Mouse (Mus musculus): ENCODE measurements around the gene Arid1a. TPM values are rescaled to one million over a fixed set of nuclear protein-coding genes. Genes with fewer than 3 reads are reported as not detected.

The Arid1a gene
- polyA plus RNA-seq, 1 experiment from 2014 or later, result 40.5 TPM

- no peaks in the 10 kb centered on the region for H3K27me3 ChIP-seq (replicated peaks; ENCODE audit: control insufficient read depth, insufficient read depth, low read length)
- no peak overlapping the region for H3K4me3 ChIP-seq (ENCODE audit: low read depth, low read length)
- H3K36me3 ChIP-seq (ENCODE audit: control insufficient read depth, insufficient read depth, low read length), result peaks cover 37% of the 10 kb centered on the region
- no peak overlapping the region for H3K27ac ChIP-seq (ENCODE audit: low read depth)
- no peak for DNase-seq (ENCODE audit: low spot score)
- H3K4me1 ChIP-seq (replicated peaks; ENCODE audit: control insufficient read depth, insufficient read depth, low read length), result peaks cover 21% of the 10 kb centered on the region
- H3K9me3 ChIP-seq (ENCODE audit: control insufficient read depth, low read length), result no peaks in the 10 kb centered on the region
- WGBS, result 79% methylated on average over 6 of the region's 6 CpGs
- no peak overlapping the region for H3K9ac ChIP-seq (ENCODE audit: low read length)
- ATAC-seq (replicated peaks; ENCODE audit: low FRiP score, low TSS enrichment, low read depth), result no peak
- H3K4me2 ChIP-seq (ENCODE audit: low read length), result no peak overlapping the region
These were observed 90.4 kb downstream of the Arid1a start for GRCm38 (mm10) chr4:133666199-133666598.

GRCm38 (mm10) chr4:133665118-133665517 lies 91.5 kb downstream of the Arid1a start:
- H3K36me3 ChIP-seq (ENCODE audit: control insufficient read depth, insufficient read depth, low read length), result peaks cover 37% of the 10 kb centered on the region
- H3K9ac ChIP-seq (ENCODE audit: low read length), result peak overlapping the region; percentile 16; the same call in 1 of the 2 replicates
- H3K4me3 ChIP-seq (ENCODE audit: low read depth, low read length), result no peak overlapping the region
- H3K27ac ChIP-seq (ENCODE audit: low read depth), result peak overlapping the region; percentile 62
- H3K4me2 ChIP-seq (ENCODE audit: low read length), result 0 out of 2 replicates have a peak overlapping the region, but pooled peaks have one; percentile 6
- ATAC-seq (replicated peaks; ENCODE audit: low FRiP score, low TSS enrichment, low read depth) (no peak), DNase-seq (ENCODE audit: low spot score) (no peak)
- H3K9me3 ChIP-seq (ENCODE audit: control insufficient read depth, low read length), result no peaks in the 10 kb centered on the region
- H3K4me1 ChIP-seq (replicated peaks; ENCODE audit: control insufficient read depth, insufficient read depth, low read length), result peaks cover 23% of the 10 kb centered on the region
- no peaks in the 10 kb centered on the region for H3K27me3 ChIP-seq (replicated peaks; ENCODE audit: control insufficient read depth, insufficient read depth, low read length)
- WGBS, result 37% methylated on average over 11 of the region's 11 CpGs

- DNase-seq (ENCODE audit: low spot score) (no peak), ATAC-seq (replicated peaks; ENCODE audit: low FRiP score, low TSS enrichment, low read depth) (no peak)
- Histone ChIP-seq H3K4me1 (replicated peaks; ENCODE audit: control insufficient read depth, insufficient read depth, low read length) (peaks cover 41% of the 10 kb centered on the region), H3K9me3 (ENCODE audit: control insufficient read depth, low read length) (no peaks in the 10 kb centered on the region), H3K4me2 (ENCODE audit: low read length) (no peak overlapping the region), H3K9ac (ENCODE audit: low read length) (no peak overlapping the region), H3K27ac (ENCODE audit: low read depth) (no peak overlapping the region), H3K27me3 (replicated peaks; ENCODE audit: control insufficient read depth, insufficient read depth, low read length) (no peaks in the 10 kb centered on the region), H3K4me3 (ENCODE audit: low read depth, low read length) (no peak overlapping the region), H3K36me3 (ENCODE audit: control insufficient read depth, insufficient read depth, low read length) (peaks cover 32% of the 10 kb centered on the region)
- WGBS, result 71% methylated on average over 8 of the region's 8 CpGs
These were observed 93.6 kb downstream of the Arid1a start for GRCm38 (mm10) chr4:133662945-133663344.

GRCm38 (mm10) chr4:133662421-133662820 lies 94.1 kb downstream of the Arid1a start:
- H3K4me1 ChIP-seq (replicated peaks; ENCODE audit: control insufficient read depth, insufficient read depth, low read length), result peaks cover 42% of the 10 kb centered on the region
- H3K9me3 ChIP-seq (ENCODE audit: control insufficient read depth, low read length), result no peaks in the 10 kb centered on the region
- ATAC-seq (replicated peaks; ENCODE audit: low FRiP score, low TSS enrichment, low read depth) (no peak), DNase-seq (ENCODE audit: low spot score) (no peak)
- no peak overlapping the region for H3K9ac ChIP-seq (ENCODE audit: low read length)
- no peak overlapping the region for H3K4me3 ChIP-seq (ENCODE audit: low read depth, low read length)
- no peaks in the 10 kb centered on the region for H3K27me3 ChIP-seq (replicated peaks; ENCODE audit: control insufficient read depth, insufficient read depth, low read length)
- H3K36me3 ChIP-seq (ENCODE audit: control insufficient read depth, insufficient read depth, low read length), result peaks cover 27% of the 10 kb centered on the region
- H3K4me2 ChIP-seq (ENCODE audit: low read length), result no peak overlapping the region
- 91% methylated on average over 8 of the region's 8 CpGs for WGBS
- H3K27ac ChIP-seq (ENCODE audit: low read depth), result no peak overlapping the region

- peak; percentile 77 for DNase-seq (ENCODE audit: low spot score)
- Histone ChIP-seq H3K4me3 (ENCODE audit: low read depth, low read length) (peak overlapping the region; percentile 32), H3K9ac (ENCODE audit: low read length) (peak overlapping the region; percentile 35), H3K27me3 (replicated peaks; ENCODE audit: control insufficient read depth, insufficient read depth, low read length) (no peaks in the 10 kb centered on the region), H3K4me1 (replicated peaks; ENCODE audit: control insufficient read depth, insufficient read depth, low read length) (peaks cover 43% of the 10 kb centered on the region), H3K4me2 (ENCODE audit: low read length) (peak overlapping the region; percentile 57), H3K36me3 (ENCODE audit: control insufficient read depth, insufficient read depth, low read length) (peaks cover 17% of the 10 kb centered on the region), H3K9me3 (ENCODE audit: control insufficient read depth, low read length) (no peaks in the 10 kb centered on the region), H3K27ac (ENCODE audit: low read depth) (peak overlapping the region; percentile 97)
- WGBS, result 15% methylated on average over 10 of the region's 10 CpGs
- 0 out of 2 replicates have a peak, but pooled peaks have one; percentile 26 for ATAC-seq (replicated peaks; ENCODE audit: low FRiP score, low TSS enrichment, low read depth)
These were observed 96.1 kb downstream of the Arid1a start for GRCm38 (mm10) chr4:133660193-133661155.

- H3K36me3 ChIP-seq (ENCODE audit: control insufficient read depth, insufficient read depth, low read length), result peaks cover 13% of the 10 kb centered on the region
- H3K4me2 ChIP-seq (ENCODE audit: low read length), result peak overlapping the region; percentile 57
- H3K4me3 ChIP-seq (ENCODE audit: low read depth, low read length), result peak overlapping the region; percentile 32
- DNase-seq (ENCODE audit: low spot score) (peak; percentile 73), ATAC-seq (replicated peaks; ENCODE audit: low FRiP score, low TSS enrichment, low read depth) (peak; percentile 41; the same call in 1 of the 2 replicates)
- H3K9me3 ChIP-seq (ENCODE audit: control insufficient read depth, low read length), result no peaks in the 10 kb centered on the region
- H3K4me1 ChIP-seq (replicated peaks; ENCODE audit: control insufficient read depth, insufficient read depth, low read length), result peaks cover 37% of the 10 kb centered on the region
- 10% methylated on average over 15 of the region's 15 CpGs for WGBS
- H3K9ac ChIP-seq (ENCODE audit: low read length), result peak overlapping the region; percentile 35
- no peaks in the 10 kb centered on the region for H3K27me3 ChIP-seq (replicated peaks; ENCODE audit: control insufficient read depth, insufficient read depth, low read length)
- peak overlapping the region; percentile 97 for H3K27ac ChIP-seq (ENCODE audit: low read depth)
These were observed 96.9 kb downstream of the Arid1a start for GRCm38 (mm10) chr4:133659497-133660192.

- peak overlapping the region; percentile 97 for H3K27ac ChIP-seq (ENCODE audit: low read depth)
These were observed 97.8 kb downstream of the Arid1a start for GRCm38 (mm10) chr4:133658729-133659128.

GRCm38 (mm10) chr4:133657829-133658458 lies 98.6 kb downstream of the Arid1a start:
- Histone ChIP-seq H3K27me3 (replicated peaks; ENCODE audit: control insufficient read depth, insufficient read depth, low read length) (no peaks in the 10 kb centered on the region), H3K4me1 (replicated peaks; ENCODE audit: control insufficient read depth, insufficient read depth, low read length) (peaks cover 37% of the 10 kb centered on the region), H3K9me3 (ENCODE audit: control insufficient read depth, low read length) (no peaks in the 10 kb centered on the region), H3K36me3 (ENCODE audit: control insufficient read depth, insufficient read depth, low read length) (peaks cover 8% of the 10 kb centered on the region), H3K27ac (ENCODE audit: low read depth) (no peak overlapping the region), H3K4me2 (ENCODE audit: low read length) (no peak overlapping the region), H3K9ac (ENCODE audit: low read length) (no peak overlapping the region), H3K4me3 (ENCODE audit: low read depth, low read length) (no peak overlapping the region)
- no peak for ATAC-seq (replicated peaks; ENCODE audit: low FRiP score, low TSS enrichment, low read depth)
- no peak for DNase-seq (ENCODE audit: low spot score)
- 60% methylated on average over 5 of the region's 5 CpGs for WGBS

More at GRCm38 (mm10) chr4:133658729-133659128, 97.8 kb downstream of the Arid1a start:
- DNase-seq (ENCODE audit: low spot score) (no peak), ATAC-seq (replicated peaks; ENCODE audit: low FRiP score, low TSS enrichment, low read depth) (no peak)
- WGBS, result 49% methylated on average over 2 of the region's 2 CpGs
- Histone ChIP-seq H3K9ac (ENCODE audit: low read length) (no peak overlapping the region), H3K4me2 (ENCODE audit: low read length) (peak overlapping the region; percentile 57; the same call in 1 of the 2 replicates), H3K9me3 (ENCODE audit: control insufficient read depth, low read length) (no peaks in the 10 kb centered on the region), H3K36me3 (ENCODE audit: control insufficient read depth, insufficient read depth, low read length) (peaks cover 8% of the 10 kb centered on the region), H3K4me3 (ENCODE audit: low read depth, low read length) (no peak overlapping the region), H3K27me3 (replicated peaks; ENCODE audit: control insufficient read depth, insufficient read depth, low read length) (no peaks in the 10 kb centered on the region), H3K4me1 (replicated peaks; ENCODE audit: control insufficient read depth, insufficient read depth, low read length) (peaks cover 37% of the 10 kb centered on the region)

Measured in intestine, embryonic 14.5 days (tissue).